Mouse (Mus musculus) embryonic facial prominence, embryonic 14.5 days (tissue): ENCODE results near the gene Fsd2. TPM values are rescaled to one million over a fixed set of nuclear protein-coding genes. Genes with fewer than 3 reads are reported as not detected.

ENCODE experiments used
- ATAC-seq: fragments of 200-750 bp; cut with Nextera tagmentation; 2 replicates; pipeline ENCODE4 v1.8.0; 2017; ENCODE audit warnings: low read depth, moderate number of reproducible peaks, moderate TSS enrichment
- DNase-seq: peaks from one replicate; pipeline ENCODE4 v3.0.0-alpha.2; 2015; ENCODE audit warnings: low spot score
- H3K27ac ChIP-seq: fragments of 300-500 bp; sonication (generic); replicated peaks from 2 replicates; pipeline ENCODE4 v1.5.1; 2014; ENCODE audit warnings: low read depth, mild to moderate bottlenecking, low read length, moderate library complexity
- H3K27me3 ChIP-seq: fragments of 300-500 bp; sonication (generic); replicated peaks from 2 replicates; pipeline ENCODE4 v1.6.1; 2014; ENCODE audit warnings: low read length; ENCODE audit not compliant: control insufficient read depth, insufficient read depth
- H3K36me3 ChIP-seq: fragments of 300-500 bp; sonication (generic); 2 replicates; pipeline ENCODE4 v1.6.1; 2014; ENCODE audit warnings: low read length, mixed read lengths; ENCODE audit not compliant: control insufficient read depth, insufficient read depth
- H3K4me1 ChIP-seq: fragments of 300-500 bp; sonication (generic); 2 replicates; pipeline ENCODE4 v1.6.1; 2014; ENCODE audit warnings: antibody characterized with exemption, low read length; ENCODE audit not compliant: control insufficient read depth, insufficient read depth
- H3K4me2 ChIP-seq: fragments of 300-500 bp; sonication (generic); 2 replicates; pipeline ENCODE4 v1.6.1; 2014; ENCODE audit warnings: low read depth, mild to moderate bottlenecking, low read length, moderate library complexity, mixed read lengths
- H3K4me3 ChIP-seq: fragments of 300-500 bp; sonication (generic); 2 replicates; pipeline ENCODE4 v1.5.1; 2014; ENCODE audit warnings: low read depth, mild to moderate bottlenecking, low read length
- H3K9ac ChIP-seq: fragments of 300-500 bp; sonication (generic); 2 replicates; pipeline ENCODE4 v1.6.1; 2014; ENCODE audit warnings: low read depth, mild to moderate bottlenecking, low read length, moderate library complexity, mixed read lengths
- H3K9me3 ChIP-seq: fragments of 300-500 bp; sonication (generic); 2 replicates; pipeline ENCODE4 v1.6.1; 2016; ENCODE audit warnings: low read length; ENCODE audit not compliant: control insufficient read depth
- WGBS: fragments of 180-500 bp; shearing (Covaris S2); extraction: QIAGEN DNeasy Blood & Tissue Kit; methylation state at CpG from one replicate; pipeline ENCODE4 v1.1.7; 2014; 5-methylcytosine and 5-hydroxymethylcytosine counted together
- polyA plus RNA-seq: library from polyadenylated mRNA; unstranded; fragments of >200 nt; fragmentation: Nextera tagmentation; extraction: Ambion mirVana; gene quantifications from 2 replicates; pipeline ENCODE4 v1.2.1, GENCODE M21; 2014

Fsd2 gene
- polyA plus RNA-seq, 1 experiment from 2014 or later: 5.0 TPM

- ATAC-seq (no peak), DNase-seq (peak; percentile 17)
- Histone ChIP-seq H3K27me3 (no peaks in the 10 kb centered on the region), H3K9ac (no peak overlapping the region), H3K4me3 (no peak overlapping the region), H3K36me3 (no peaks in the 10 kb centered on the region), H3K9me3 (no peaks in the 10 kb centered on the region), H3K27ac (no peak overlapping the region), H3K4me2 (no peak overlapping the region), H3K4me1 (no peaks in the 10 kb centered on the region)
- WGBS: 61% methylated on average over 8 of the region's 8 CpGs
These were observed 6.4 kb downstream of the Fsd2 start for GRCm38 (mm10) chr7:81560101-81561049.

GRCm38 (mm10) chr7:81559231-81559980 lies 7.3 kb downstream of the Fsd2 start:
- Histone ChIP-seq H3K9ac (no peak overlapping the region), H3K4me3 (no peak overlapping the region), H3K4me2 (no peak overlapping the region), H3K4me1 (no peaks in the 10 kb centered on the region), H3K9me3 (no peaks in the 10 kb centered on the region), H3K36me3 (no peaks in the 10 kb centered on the region), H3K27me3 (no peaks in the 10 kb centered on the region), H3K27ac (no peak overlapping the region)
- ATAC-seq (no peak), DNase-seq (no peak)
- WGBS: 84% methylated on average over 14 of the region's 14 CpGs

GRCm38 (mm10) chr7:81557985-81558360 lies 8.8 kb downstream of the Fsd2 start:
- no peak overlapping the region for H3K4me3 ChIP-seq
- no peak for ATAC-seq
- WGBS: 53% methylated on average over 4 of the region's 4 CpGs
- H3K27ac ChIP-seq: no peak overlapping the region
- no peaks in the 10 kb centered on the region for H3K4me1 ChIP-seq
- no peaks in the 10 kb centered on the region for H3K9me3 ChIP-seq
- DNase-seq: no peak
- H3K4me2 ChIP-seq: no peak overlapping the region
- H3K9ac ChIP-seq: no peak overlapping the region
- H3K36me3 ChIP-seq: no peaks in the 10 kb centered on the region
- no peaks in the 10 kb centered on the region for H3K27me3 ChIP-seq

DNA sequence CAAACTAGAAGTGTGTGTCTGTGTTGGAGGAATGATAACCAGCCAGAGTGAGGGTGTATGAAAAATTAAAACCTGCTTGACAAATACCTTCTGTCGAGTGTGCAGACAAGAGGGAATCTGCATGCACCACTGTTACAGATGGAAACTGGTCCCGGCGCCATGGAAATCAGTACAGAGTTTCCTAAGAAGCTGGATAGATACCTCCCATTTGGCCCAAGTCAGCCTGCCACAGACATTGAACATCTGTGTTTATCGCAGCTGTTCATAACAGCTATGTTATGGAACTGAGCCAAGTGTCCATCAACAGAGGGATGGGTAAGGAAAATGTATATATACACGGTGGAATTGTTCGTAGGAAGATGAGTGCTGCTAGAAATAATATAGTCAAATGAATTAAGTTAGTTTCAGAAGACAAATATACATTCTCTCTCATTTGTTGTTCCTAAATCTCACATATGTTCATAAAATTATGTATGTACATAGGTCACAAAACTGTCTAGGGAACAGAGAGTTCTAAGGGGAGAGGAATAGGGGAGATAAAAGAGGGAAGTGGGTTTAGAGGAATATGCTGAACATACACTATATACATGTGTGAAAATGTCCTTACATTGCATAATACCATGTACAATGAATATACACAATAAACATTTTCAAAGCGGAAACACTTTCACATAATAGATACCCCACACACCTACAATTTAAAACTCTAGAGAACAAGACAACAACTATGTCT lies 9.3 kb downstream of the Fsd2 start:
- peak; percentile 63; the same call in 1 of the 2 replicates for ATAC-seq
- Histone ChIP-seq H3K4me2 (no peak overlapping the region), H3K4me1 (no peaks in the 10 kb centered on the region), H3K27me3 (no peaks in the 10 kb centered on the region), H3K4me3 (no peak overlapping the region), H3K9ac (no peak overlapping the region), H3K36me3 (no peaks in the 10 kb centered on the region), H3K27ac (no peak overlapping the region), H3K9me3 (no peaks in the 10 kb centered on the region)
- WGBS: 50% methylated on average over 7 of the region's 7 CpGs
- peak; percentile 82 for DNase-seq

DNA sequence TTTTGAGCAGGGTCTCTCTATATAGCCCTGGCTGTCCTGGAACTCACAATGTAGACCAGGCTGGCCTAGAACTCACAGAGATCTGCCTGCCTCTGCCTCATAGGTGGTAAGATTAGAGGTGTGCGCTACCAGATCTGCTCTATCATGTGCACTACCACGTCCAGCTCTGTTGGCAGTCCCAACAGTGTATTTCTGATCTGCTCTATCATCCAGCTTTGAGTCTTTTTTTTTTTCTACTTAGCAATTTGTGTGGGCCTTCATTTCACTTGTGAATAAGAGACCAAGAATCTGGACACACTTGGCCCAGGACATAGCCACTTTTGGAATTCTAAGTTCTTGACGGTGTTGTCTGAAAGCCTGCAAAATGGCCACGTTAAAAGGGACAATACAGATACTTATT lies 9.9 kb downstream of the Fsd2 start:
- no peak overlapping the region for H3K9ac ChIP-seq
- ATAC-seq: no peak
- 79% methylated on average over 4 of the region's 4 CpGs for WGBS

GRCm38 (mm10) chr7:81554369-81554768 lies 12.4 kb downstream of the Fsd2 start:
- DNase-seq (no peak), ATAC-seq (no peak)
- H3K9me3 ChIP-seq: no peaks in the 10 kb centered on the region
- no peaks in the 10 kb centered on the region for H3K27me3 ChIP-seq
- 70% methylated on average over 2 of the region's 2 CpGs for WGBS
- no peak overlapping the region for H3K9ac ChIP-seq
- no peak overlapping the region for H3K4me3 ChIP-seq
- H3K36me3 ChIP-seq: no peaks in the 10 kb centered on the region
- no peak overlapping the region for H3K4me2 ChIP-seq
- no peaks in the 10 kb centered on the region for H3K4me1 ChIP-seq
- H3K27ac ChIP-seq: no peak overlapping the region

More for the DNA sequence above, 9.9 kb downstream of the Fsd2 start:
- Histone ChIP-seq H3K9me3 (no peaks in the 10 kb centered on the region), H3K4me2 (no peak overlapping the region), H3K27ac (no peak overlapping the region), H3K4me1 (no peaks in the 10 kb centered on the region), H3K4me3 (no peak overlapping the region), H3K27me3 (no peaks in the 10 kb centered on the region), H3K36me3 (no peaks in the 10 kb centered on the region)
- no peak for DNase-seq

DNA sequence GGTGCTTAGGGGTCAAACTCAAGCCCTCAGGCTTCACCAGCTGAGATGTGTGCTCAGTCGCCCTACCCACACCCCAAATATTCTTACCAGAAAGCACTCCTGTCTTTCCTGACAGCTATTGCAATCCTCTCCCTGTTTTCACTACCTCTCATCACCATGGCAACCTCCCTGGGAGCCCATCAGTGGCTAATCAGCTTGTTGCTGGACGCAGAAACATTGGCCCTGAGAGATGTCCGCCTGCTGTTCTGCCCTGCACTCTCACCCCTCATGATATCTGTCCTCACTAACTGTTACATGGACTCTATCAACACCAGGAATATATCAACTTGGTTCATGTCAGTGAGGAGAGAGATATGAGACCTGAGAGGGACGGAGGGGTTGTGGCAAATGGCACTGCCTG lies 13.2 kb downstream of the Fsd2 start:
- WGBS: 50% methylated on average over 4 of the region's 4 CpGs
- no peaks in the 10 kb centered on the region for H3K4me1 ChIP-seq
- no peak overlapping the region for H3K9ac ChIP-seq
- no peaks in the 10 kb centered on the region for H3K27me3 ChIP-seq
- DNase-seq: no peak
- no peak for ATAC-seq
- H3K27ac ChIP-seq: no peak overlapping the region
- no peak overlapping the region for H3K4me3 ChIP-seq
- H3K36me3 ChIP-seq: no peaks in the 10 kb centered on the region
- H3K4me2 ChIP-seq: no peak overlapping the region
- no peaks in the 10 kb centered on the region for H3K9me3 ChIP-seq

GRCm38 (mm10) chr7:81548864-81549263 lies 17.9 kb downstream of the Fsd2 start:
- Histone ChIP-seq H3K27ac (no peak overlapping the region), H3K4me2 (no peak overlapping the region), H3K9me3 (no peaks in the 10 kb centered on the region), H3K36me3 (no peaks in the 10 kb centered on the region), H3K9ac (no peak overlapping the region), H3K4me3 (no peak overlapping the region), H3K27me3 (no peaks in the 10 kb centered on the region), H3K4me1 (no peaks in the 10 kb centered on the region)
- ATAC-seq (no peak), DNase-seq (no peak)
- 65% methylated on average over 11 of the region's 11 CpGs for WGBS
